Mouse (Mus musculus): ENCODE data around the gene Sugct.
"Not testable (repeated sequence)": the region's sequence is repeated elsewhere in the genome, so short reads cannot be mapped to it uniquely, and the experiment has no call there.

Sugct gene

DNA sequence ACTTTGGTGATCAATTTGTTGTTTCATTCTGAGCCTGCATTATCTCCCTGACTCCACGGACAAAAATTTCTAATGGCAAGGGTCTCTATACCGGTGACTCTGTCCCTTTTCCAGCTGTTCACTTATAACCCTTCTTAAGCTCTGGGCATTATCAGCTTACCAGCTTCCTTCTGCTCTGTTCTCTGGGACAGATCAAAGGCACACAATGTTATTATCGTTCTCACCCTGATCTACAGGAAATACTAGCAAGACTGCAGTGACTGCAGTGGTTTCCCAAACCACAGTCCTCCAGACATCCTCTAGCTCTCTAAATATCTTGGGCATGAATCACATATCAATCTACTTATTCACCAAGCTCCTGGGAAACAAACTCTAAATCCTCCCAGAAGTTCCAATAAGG, 90.7 kb downstream of the Sugct start:
- DNase-seq (ENCODE audit: low spot score) = no peak

DNA sequence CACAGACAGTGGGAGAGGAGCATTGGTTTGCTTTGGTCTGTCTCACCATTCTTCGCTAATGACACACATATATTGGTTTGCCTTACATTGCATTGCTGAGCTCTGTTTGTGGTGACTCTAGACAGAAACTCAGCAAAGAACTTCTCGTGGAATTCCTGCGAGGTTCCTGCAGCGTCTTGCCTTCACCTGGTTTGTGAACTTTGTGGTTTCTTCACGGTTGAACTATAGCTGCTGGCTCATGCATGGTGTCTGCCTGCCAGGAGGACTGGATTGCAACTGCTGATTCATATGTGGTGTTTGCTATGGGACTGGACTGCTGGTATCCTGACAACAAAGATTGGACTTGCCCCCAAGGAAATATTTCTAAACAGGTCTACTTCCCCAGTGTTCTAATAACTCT, 91.6 kb downstream of the Sugct start:
- no peak for DNase-seq (ENCODE audit: low spot score)

GRCm38 (mm10) chr13:17585267-17585913, 110.0 kb downstream of the Sugct start:
- no peak for DNase-seq (ENCODE audit: low spot score)

DNA sequence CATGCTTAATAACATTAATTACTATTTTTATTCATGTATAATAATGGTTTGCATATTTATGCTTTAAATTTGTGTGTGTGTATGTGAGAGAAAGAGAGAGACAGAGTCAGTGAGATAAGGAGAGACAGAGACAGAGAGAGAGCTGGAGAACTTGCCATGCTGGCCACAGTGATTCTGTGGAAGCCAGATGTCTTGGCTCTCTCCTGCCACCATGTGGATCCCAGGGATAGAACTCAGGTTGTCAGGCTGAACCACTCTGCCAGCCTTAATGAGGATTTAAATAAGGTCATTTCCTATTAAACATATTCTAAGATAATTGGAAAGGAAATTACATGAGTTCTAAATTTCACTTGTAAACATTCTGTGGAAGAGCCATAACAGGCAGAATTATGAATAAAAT, 110.5 kb downstream of the Sugct start:
- DNase-seq (ENCODE audit: low spot score) = no peak

DNA sequence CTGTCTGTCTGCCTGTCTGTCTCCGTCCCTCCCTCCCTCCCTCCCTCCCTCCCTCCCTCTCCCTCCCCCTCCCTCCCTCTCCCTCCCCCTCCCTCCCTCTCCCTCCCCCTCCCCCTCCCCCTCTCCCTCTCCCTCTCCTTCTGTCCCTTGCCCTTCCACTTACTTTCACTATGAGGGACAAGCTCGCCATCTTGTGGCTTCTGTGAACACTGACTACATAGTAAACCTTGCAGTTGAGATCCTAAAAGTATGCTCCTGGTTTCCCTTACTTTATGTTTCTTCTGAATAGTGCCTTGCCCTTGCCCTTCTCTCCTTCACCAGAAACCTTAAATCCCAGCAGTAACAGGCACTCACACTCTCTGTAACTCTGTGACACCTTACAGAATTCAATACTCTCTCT, 113.7 kb downstream of the Sugct start:
- DNase-seq (ENCODE audit: low spot score) = no peak

- no peak for DNase-seq (ENCODE audit: low spot score)
Measured at GRCm38 (mm10) chr13:17559357-17559756, 136.0 kb downstream of the Sugct start.

GRCm38 (mm10) chr13:17536341-17536740, 159.0 kb downstream of the Sugct start:
- DNase-seq (ENCODE audit: low spot score) = no peak

- no peak for DNase-seq (ENCODE audit: low spot score)
Measured at GRCm38 (mm10) chr13:17534871-17535270, 160.5 kb downstream of the Sugct start.

GRCm38 (mm10) chr13:17534469-17534868, 160.9 kb downstream of the Sugct start:
- DNase-seq (ENCODE audit: low spot score) = no peak

DNA sequence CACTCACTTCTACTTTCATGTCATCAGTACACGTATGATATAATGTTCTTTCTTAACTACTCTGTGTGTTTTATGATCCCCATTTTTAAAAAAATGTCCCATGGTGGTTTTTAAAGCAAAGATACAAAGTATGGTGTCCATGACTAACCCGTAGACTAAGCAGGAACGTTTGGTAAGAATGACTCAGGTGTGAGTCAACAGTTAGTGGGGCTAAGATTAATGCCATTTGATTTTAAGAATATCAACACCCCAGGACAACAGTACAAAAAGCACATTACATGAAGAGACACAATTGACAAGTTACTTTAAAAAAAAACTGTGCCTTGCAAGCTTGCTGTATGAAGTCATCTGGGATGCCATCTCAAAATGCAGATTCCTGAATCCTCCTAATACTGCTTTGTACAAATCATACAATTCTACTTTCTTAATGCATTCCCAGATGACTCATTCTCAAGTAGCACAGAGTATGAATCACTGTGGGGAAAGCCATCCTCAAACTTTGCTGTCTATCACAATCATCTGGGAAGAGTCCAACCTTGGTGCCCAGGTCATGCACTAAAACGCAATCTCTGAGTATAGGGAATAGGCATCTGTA, 184.1 kb downstream of the Sugct start:
- no peak for DNase-seq (ENCODE audit: low spot score)

- DNase-seq (ENCODE audit: low spot score) = no peak
Measured at GRCm38 (mm10) chr13:17494936-17495335, 200.4 kb downstream of the Sugct start.

GRCm38 (mm10) chr13:17494056-17494574, 201.2 kb downstream of the Sugct start:
- no peak for DNase-seq (ENCODE audit: low spot score)

- not testable (repeated sequence) for DNase-seq (ENCODE audit: low spot score)
Measured at GRCm38 (mm10) chr13:17457981-17458380, 237.4 kb downstream of the Sugct start.

DNA sequence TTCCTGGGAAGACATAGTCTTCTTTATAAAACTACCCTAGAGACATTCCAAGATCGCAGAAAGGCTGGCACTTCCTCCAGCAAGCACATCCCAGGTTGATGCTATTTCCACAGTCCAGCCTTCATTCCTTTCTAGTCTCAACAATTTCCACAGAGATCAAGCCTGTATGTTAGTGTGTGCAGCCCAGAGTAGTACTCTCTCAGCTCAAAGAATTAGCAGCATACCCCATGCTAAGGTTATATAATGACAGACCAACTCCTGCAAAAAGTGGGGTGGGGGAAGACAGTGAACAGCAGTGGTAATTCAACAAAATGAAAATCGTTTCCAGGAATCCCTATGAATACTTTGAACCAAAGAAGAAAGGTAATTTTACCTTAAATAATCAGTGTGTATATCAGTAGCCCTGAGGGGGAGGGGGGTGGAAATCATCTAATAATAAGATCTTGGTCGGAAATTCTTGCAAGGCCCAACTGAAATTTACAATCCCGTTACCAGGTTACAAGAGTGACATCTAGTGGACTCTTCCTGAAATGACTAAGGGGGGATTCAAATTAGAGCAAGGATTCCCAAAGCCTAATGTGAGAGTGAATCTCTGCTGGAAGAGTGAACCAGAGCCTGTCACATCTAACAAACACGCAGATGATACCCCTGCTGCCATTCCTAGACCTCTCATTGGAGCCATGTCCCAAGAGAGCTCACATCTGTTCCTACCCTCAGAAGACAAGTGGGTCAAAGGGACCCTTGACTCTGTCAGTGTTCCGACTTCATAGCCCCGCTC, 263.0 kb downstream of the Sugct start:
- no peak for DNase-seq (ENCODE audit: low spot score)

- no peak for DNase-seq (ENCODE audit: low spot score)
Measured at GRCm38 (mm10) chr13:17421875-17422274, 273.5 kb downstream of the Sugct start.

GRCm38 (mm10) chr13:17420557-17420956, 274.8 kb downstream of the Sugct start:
- no peak for DNase-seq (ENCODE audit: low spot score)

DNA sequence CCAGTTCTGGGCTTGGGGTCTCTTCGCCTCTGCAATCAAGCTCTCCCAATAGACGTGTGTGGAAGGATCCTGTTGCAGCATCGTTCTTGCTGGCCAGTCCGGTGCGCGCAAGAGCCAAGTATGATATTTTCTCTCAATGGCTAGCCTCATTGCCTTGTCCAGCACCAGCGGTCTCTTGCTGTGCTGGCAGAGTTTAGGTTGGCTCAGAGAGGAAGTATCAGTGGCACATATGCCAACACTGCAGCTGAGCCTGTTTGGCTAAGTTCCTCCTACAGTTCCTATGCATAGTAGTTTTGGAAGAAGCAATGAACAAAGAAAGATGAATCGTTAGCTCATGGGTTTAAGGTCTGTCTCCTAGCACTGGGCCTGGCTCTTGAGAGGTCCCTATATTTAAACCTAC, 352.5 kb downstream of the Sugct start:
- DNase-seq (ENCODE audit: low spot score) = no peak

DNA sequence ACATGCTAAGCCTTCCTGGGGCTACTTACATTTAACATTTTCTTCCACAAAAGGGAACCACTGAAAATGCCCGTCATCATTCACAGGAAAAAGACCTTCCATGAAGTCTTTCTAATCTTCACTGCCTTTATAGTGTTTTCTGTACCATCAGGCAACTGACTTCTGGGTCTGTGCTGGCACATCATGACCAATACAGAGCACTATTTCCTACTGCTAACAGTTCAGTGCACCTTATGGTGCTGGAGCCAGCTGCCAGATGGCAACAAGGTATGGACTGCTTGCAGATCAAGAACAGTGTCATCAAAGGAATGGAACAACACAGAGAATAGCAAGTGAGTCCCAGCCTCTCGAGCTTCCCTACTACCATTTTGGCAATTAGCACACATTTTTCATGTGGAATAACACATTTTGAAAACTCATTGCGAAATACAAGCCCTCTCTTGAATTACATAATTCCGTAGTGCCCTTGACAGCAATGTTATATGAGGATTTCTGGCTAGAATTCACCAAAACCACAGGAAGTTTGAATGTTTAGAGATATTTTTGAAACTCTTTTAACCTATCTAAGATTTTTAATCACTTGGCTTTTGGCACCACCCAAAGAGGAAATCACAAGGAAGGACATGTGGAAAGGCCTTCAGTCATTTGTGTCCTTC, 359.3 kb downstream of the Sugct start:
- DNase-seq (ENCODE audit: low spot score) = no peak

GRCm38 (mm10) chr13:17326863-17327262, 368.5 kb downstream of the Sugct start:
- DNase-seq (ENCODE audit: low spot score) = no peak

- DNase-seq (ENCODE audit: low spot score) = no peak
Measured at GRCm38 (mm10) chr13:17301590-17301989, 393.8 kb downstream of the Sugct start.

- DNase-seq (ENCODE audit: low spot score) = no peak
Measured at GRCm38 (mm10) chr13:17297462-17298005, 397.8 kb downstream of the Sugct start.

DNA sequence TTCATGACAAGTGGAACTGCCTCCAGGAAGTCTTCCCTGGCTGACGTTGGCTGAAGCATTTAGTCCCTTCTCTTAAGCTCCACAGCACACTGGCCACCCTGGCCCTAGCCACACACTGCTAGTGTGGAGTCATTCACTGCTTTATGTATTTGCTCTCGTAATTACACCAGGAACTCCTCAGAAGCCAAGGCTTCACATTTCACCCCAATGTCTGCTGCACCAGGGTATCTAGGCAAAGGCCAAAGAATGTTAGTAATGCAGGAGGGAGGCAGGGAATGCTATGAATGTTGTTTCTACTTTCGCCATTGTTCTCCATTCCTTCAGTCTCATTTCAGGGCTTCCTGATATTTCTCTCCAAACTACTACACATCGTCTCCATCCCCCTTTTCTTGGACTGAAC, 398.4 kb downstream of the Sugct start:
- DNase-seq (ENCODE audit: low spot score) = no peak

All from testis, postnatal 14 days (tissue).